Mouse (Mus musculus): ENCODE data around the gene Mios. TPM values are rescaled to one million over a fixed set of nuclear protein-coding genes. Genes with fewer than 3 reads are reported as not detected.

Mios gene
- not detected in 2 replicates for polyA plus RNA-seq (2012; ENCODE audit: insufficient read depth, insufficient read length, low replicate concordance, missing spikeins)

DNA sequence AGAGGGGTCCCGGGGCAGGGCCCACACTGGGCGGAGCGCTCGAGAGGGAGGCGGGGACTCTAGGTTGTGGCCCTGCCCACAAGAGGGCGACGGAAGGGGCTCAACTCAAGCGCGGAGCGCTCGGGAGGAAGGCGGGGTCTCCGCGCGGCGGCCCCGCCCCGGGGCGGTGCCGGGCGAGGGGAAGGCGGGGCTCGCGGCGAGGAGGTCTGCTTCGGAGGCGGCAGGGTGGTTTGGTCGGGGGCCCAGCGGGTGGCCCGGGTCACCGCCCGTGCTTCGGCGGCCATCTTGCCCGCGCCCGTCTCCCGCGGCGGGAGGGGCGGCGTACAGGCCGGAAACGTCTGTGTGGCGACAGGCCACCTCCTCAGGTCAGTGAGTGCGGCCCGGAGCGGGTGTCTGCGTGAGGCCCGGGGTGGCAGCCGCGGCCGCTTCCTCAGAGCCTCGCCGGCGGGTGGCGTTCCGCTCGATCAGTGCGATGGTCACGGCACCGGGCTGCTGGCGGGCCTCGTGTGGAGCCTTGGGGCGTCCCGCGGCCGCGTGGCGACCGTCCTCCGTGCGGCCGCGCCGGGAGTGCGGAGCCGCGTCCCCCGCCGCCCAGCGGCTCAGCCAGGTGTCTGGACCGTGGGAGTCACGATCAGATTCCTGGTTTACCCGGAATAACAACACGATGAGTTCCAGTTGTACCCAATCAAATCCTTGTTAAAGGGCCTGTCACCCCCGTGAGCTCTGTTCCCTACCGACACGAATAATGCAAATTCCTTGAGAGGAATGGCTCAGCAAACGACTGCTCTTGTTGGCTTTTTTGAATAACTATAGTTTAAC, at the start of gene Mios:
TSS of gene Mios (plus strand) at position 176 of the 819 bp plus-strand sequence.
- 1% methylated on average over 90 of the region's 90 CpGs for WGBS
- Histone ChIP-seq H3K4me1 (ENCODE audit: control insufficient read depth, insufficient read depth, low read length) (no peaks in the 10 kb centered on the region), H3K27ac (ENCODE audit: insufficient read depth, low read depth, low read length) (peak within 1 kb of the TSS; percentile 73), H3K4me3 (ENCODE audit: insufficient read depth, low read depth, low read length) (peak within 1 kb of the TSS; percentile 85)
- TF ChIP-seq CTCF (IDR thresholded peaks at IDR 0.05; ENCODE audit: insufficient read depth, low read depth, low read length) (0 out of 2 replicates have a peak, but pooled peaks have one; percentile 12), POLR2A (IDR thresholded peaks at IDR 0.05; ENCODE audit: insufficient read depth, low read depth, low read length) (peak; percentile 76)

GRCm38 (mm10) chr6:8160001-8160400, 49.0 kb upstream of the Mios start:
- WGBS: 51% methylated on average over 2 of the region's 2 CpGs

GRCm38 (mm10) chr6:8164741-8165140, 44.3 kb upstream of the Mios start:
- Histone ChIP-seq H3K27ac (ENCODE audit: insufficient read depth, low read depth, low read length) (no peak overlapping the region), H3K4me1 (ENCODE audit: control insufficient read depth, insufficient read depth, low read length) (no peaks in the 10 kb centered on the region), H3K4me3 (ENCODE audit: insufficient read depth, low read depth, low read length) (no peak overlapping the region)
- 54% methylated on average over 1 of the region's 1 CpGs for WGBS
- TF ChIP-seq CTCF (IDR thresholded peaks at IDR 0.05; ENCODE audit: insufficient read depth, low read depth, low read length) (no peak), POLR2A (IDR thresholded peaks at IDR 0.05; ENCODE audit: insufficient read depth, low read depth, low read length) (no peak)

More at GRCm38 (mm10) chr6:8160001-8160400, 49.0 kb upstream of the Mios start:
- H3K27ac ChIP-seq (ENCODE audit: insufficient read depth, low read depth, low read length): no peak overlapping the region
- H3K4me3 ChIP-seq (ENCODE audit: insufficient read depth, low read depth, low read length): no peak overlapping the region
- TF ChIP-seq POLR2A (IDR thresholded peaks at IDR 0.05; ENCODE audit: insufficient read depth, low read depth, low read length) (no peak), CTCF (IDR thresholded peaks at IDR 0.05; ENCODE audit: insufficient read depth, low read depth, low read length) (no peak)
- no peaks in the 10 kb centered on the region for H3K4me1 ChIP-seq (ENCODE audit: control insufficient read depth, insufficient read depth, low read length)

DNA sequence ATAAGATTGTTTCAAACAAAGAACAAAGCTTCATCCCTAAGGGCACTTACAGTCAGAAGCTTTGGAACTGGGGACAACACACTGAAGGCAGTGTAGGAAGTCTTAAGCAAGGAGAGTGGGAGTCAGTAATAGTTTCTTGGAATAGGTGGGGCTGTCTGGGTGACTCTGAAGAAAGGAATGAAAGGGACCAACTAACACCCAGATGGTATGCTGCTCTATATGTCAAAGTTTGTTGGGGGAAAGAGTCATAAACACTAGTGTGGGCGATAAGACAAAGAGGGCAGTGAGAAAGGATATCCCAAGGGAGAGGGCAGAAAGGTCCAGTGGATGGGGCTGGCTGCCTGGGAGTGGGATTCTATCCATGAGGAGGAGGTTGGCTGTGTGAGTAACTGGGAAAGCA, 36.9 kb upstream of the Mios start:
- WGBS: 100% methylated on average over 1 of the region's 1 CpGs
- Histone ChIP-seq H3K4me1 (ENCODE audit: control insufficient read depth, insufficient read depth, low read length) (no peaks in the 10 kb centered on the region), H3K4me3 (ENCODE audit: insufficient read depth, low read depth, low read length) (no peak overlapping the region), H3K27ac (ENCODE audit: insufficient read depth, low read depth, low read length) (no peak overlapping the region)
- TF ChIP-seq CTCF (IDR thresholded peaks at IDR 0.05; ENCODE audit: insufficient read depth, low read depth, low read length) (no peak), POLR2A (IDR thresholded peaks at IDR 0.05; ENCODE audit: insufficient read depth, low read depth, low read length) (no peak)

GRCm38 (mm10) chr6:8174062-8174461, 35.0 kb upstream of the Mios start:
- TF ChIP-seq CTCF (IDR thresholded peaks at IDR 0.05; ENCODE audit: insufficient read depth, low read depth, low read length) (no peak), POLR2A (IDR thresholded peaks at IDR 0.05; ENCODE audit: insufficient read depth, low read depth, low read length) (no peak)
- 62% methylated on average over 2 of the region's 2 CpGs for WGBS
- Histone ChIP-seq H3K4me3 (ENCODE audit: insufficient read depth, low read depth, low read length) (no peak overlapping the region), H3K4me1 (ENCODE audit: control insufficient read depth, insufficient read depth, low read length) (no peaks in the 10 kb centered on the region), H3K27ac (ENCODE audit: insufficient read depth, low read depth, low read length) (no peak overlapping the region)

DNA sequence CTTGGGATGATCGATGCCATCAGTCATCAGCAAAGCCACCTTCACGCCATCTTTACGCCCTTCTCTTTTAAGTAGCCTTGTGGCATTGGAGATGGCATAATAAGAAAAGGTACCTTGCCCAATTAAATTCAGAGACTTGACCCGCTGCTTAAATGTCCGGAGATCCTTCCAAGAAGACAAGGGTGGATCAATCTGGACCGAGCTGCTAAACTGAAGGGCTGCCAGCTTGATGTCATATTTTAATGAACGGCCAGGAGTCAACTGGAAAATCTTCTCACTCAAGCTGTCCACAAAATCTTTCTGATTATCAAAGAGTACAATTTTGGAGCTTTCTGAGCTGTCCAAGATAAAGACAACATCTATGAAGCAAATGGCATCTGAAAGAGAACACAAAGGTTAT, 33.7 kb upstream of the Mios start:
- over 99% methylated on average over 7 of the region's 7 CpGs for WGBS
- TF ChIP-seq CTCF (IDR thresholded peaks at IDR 0.05; ENCODE audit: insufficient read depth, low read depth, low read length) (no peak), POLR2A (IDR thresholded peaks at IDR 0.05; ENCODE audit: insufficient read depth, low read depth, low read length) (no peak)
- Histone ChIP-seq H3K4me1 (ENCODE audit: control insufficient read depth, insufficient read depth, low read length) (no peaks in the 10 kb centered on the region), H3K4me3 (ENCODE audit: insufficient read depth, low read depth, low read length) (no peak overlapping the region), H3K27ac (ENCODE audit: insufficient read depth, low read depth, low read length) (no peak overlapping the region)

DNA sequence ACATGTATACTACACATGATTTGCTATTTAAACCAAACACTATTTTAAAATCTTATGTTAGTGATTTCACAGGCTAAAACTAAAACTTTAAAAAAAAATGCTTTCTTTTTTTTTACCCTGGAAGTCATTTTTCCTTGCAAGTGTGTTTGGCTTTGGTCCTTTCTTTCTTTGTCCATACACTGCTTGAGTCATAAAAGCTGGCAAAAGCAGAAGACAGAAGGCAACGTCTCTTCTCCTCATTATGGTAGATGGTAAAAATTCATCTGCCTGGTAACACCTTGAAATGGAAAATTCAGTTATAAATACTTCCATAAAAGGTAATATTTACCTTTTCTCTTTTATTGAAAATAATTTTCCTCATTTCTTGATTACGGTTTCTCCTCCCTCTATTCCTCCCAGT, 32.9 kb upstream of the Mios start:
- no peak overlapping the region for H3K4me3 ChIP-seq (ENCODE audit: insufficient read depth, low read depth, low read length)
- TF ChIP-seq POLR2A (IDR thresholded peaks at IDR 0.05; ENCODE audit: insufficient read depth, low read depth, low read length) (no peak), CTCF (IDR thresholded peaks at IDR 0.05; ENCODE audit: insufficient read depth, low read depth, low read length) (no peak)
- no peaks in the 10 kb centered on the region for H3K4me1 ChIP-seq (ENCODE audit: control insufficient read depth, insufficient read depth, low read length)
- WGBS: 85% methylated on average over 2 of the region's 2 CpGs
- no peak overlapping the region for H3K27ac ChIP-seq (ENCODE audit: insufficient read depth, low read depth, low read length)

GRCm38 (mm10) chr6:8178397-8178941, 30.6 kb upstream of the Mios start:
- H3K4me1 ChIP-seq (ENCODE audit: control insufficient read depth, insufficient read depth, low read length): no peaks in the 10 kb centered on the region
- 50% methylated on average over 10 of the region's 10 CpGs for WGBS
- H3K27ac ChIP-seq (ENCODE audit: insufficient read depth, low read depth, low read length): no peak overlapping the region
- TF ChIP-seq CTCF (IDR thresholded peaks at IDR 0.05; ENCODE audit: insufficient read depth, low read depth, low read length): no peak
- H3K4me3 ChIP-seq (ENCODE audit: insufficient read depth, low read depth, low read length): no peak overlapping the region

GRCm38 (mm10) chr6:8188599-8189233, 20.3 kb upstream of the Mios start:
- TF ChIP-seq POLR2A (IDR thresholded peaks at IDR 0.05; ENCODE audit: insufficient read depth, low read depth, low read length): no peak
- no peak for TF ChIP-seq CTCF (IDR thresholded peaks at IDR 0.05; ENCODE audit: insufficient read depth, low read depth, low read length)
- Histone ChIP-seq H3K4me1 (ENCODE audit: control insufficient read depth, insufficient read depth, low read length) (no peaks in the 10 kb centered on the region), H3K4me3 (ENCODE audit: insufficient read depth, low read depth, low read length) (no peak overlapping the region), H3K27ac (ENCODE audit: insufficient read depth, low read depth, low read length) (no peak overlapping the region)
- 94% methylated on average over 3 of the region's 3 CpGs for WGBS
